Comparison of ENCODE assay signal across 28 mouse cellular contexts in genomic region chr1:160311861-160312260, GRCm38 (mm10).
A peak's percentile ranks its signal among the peaks of the same experiment; 100 is the strongest.
DNase-seq lines count a peak whose midpoint lies in the region; ATAC-seq and TF ChIP-seq lines count a peak whose summit lies in the region.
"Had no signal": no experiment of that assay in that cellular context is flagged by ENCODE, and none has a peak within 500 bp of the region (broad histone marks: within the 10 kb centered on the region; RNA-seq: fewer than 3 reads in every experiment).

No protein-coding gene starts in this region.

- DNase-seq in intestine, embryonic 14.5 days (ENCODE audit: low spot score) = no peak
- DNase-seq in lung, postnatal 0 days (ENCODE audit: low spot score) = peak; percentile 64
- no peak for DNase-seq in lung, postnatal 14 days
- peak; percentile 16 for DNase-seq in ZHBTc4 (ENCODE audit: low read depth, low spot score)
- peak; percentile 55 for DNase-seq in stomach, postnatal 0 days (ENCODE audit: low spot score)
- no peak for DNase-seq in natural killer cell, adult 2 months (ENCODE audit: low spot score in 2 of 2)
- DNase-seq: adrenal gland, adult 8-10 months; cerebellum, adult 2 months; cerebellum, postnatal 14 days; gastrocnemius, postnatal 10 days; heart, postnatal 10 days; layer of hippocampus, adult 9-11 months; liver; lung, embryonic 14.5 days; right cerebral cortex, postnatal 25 days; thymus, postnatal 14 days had no signal

- H3K4me1 ChIP-seq in intestine, embryonic 14.5 days (replicated peaks; ENCODE audit: control insufficient read depth, insufficient read depth, low read length) = peaks cover 11% of the 10 kb centered on the region; the same call in 1 of the 2 replicates
- H3K4me1 ChIP-seq in intestine, postnatal 0 days (replicated peaks; ENCODE audit: control insufficient read depth, insufficient read depth, low read length) = peaks cover 9% of the 10 kb centered on the region
- H3K4me1 ChIP-seq in lung, postnatal 0 days (ENCODE audit: insufficient read depth, low read depth, low read length) = peaks cover 13% of the 10 kb centered on the region; the same call in 1 of the 2 replicates
- H3K4me1 ChIP-seq in stomach, postnatal 0 days (replicated peaks; ENCODE audit: control insufficient read depth, insufficient read depth) = no peaks in the 10 kb centered on the region
- H3K4me1 ChIP-seq in hindbrain, embryonic 13.5 days (replicated peaks) = peaks cover 3% of the 10 kb centered on the region; the same call in 1 of the 2 replicates

- no peaks in the 10 kb centered on the region for H3K36me3 ChIP-seq in intestine, embryonic 14.5 days (ENCODE audit: control insufficient read depth, insufficient read depth, low read length)
- no peaks in the 10 kb centered on the region for H3K36me3 ChIP-seq in intestine, postnatal 0 days (ENCODE audit: control insufficient read depth, insufficient read depth)
- no peaks in the 10 kb centered on the region for H3K36me3 ChIP-seq in lung, postnatal 0 days (ENCODE audit: insufficient read depth, low read length)
- 0 out of 2 replicates have a peak, but pooled peaks cover 2% of the 10 kb centered on the region for H3K36me3 ChIP-seq in stomach, postnatal 0 days (ENCODE audit: control insufficient read depth, insufficient read depth, low read length)
- H3K36me3 ChIP-seq in hindbrain, embryonic 13.5 days = no peaks in the 10 kb centered on the region
- H3K36me3 ChIP-seq: embryonic facial prominence, embryonic 10.5 days; embryonic facial prominence, embryonic 15.5 days; forebrain, embryonic 12.5 days; heart, embryonic 13.5 days; hindbrain, embryonic 15.5 days; kidney, embryonic 15.5 days; liver, embryonic 15.5 days; midbrain, embryonic 13.5 days had no signal

- H3K4me2 ChIP-seq in intestine, embryonic 14.5 days (ENCODE audit: low read length) = no peak overlapping the region
- H3K4me2 ChIP-seq in intestine, postnatal 0 days (replicated peaks; ENCODE audit: low read depth) = no peak overlapping the region
- H3K4me2 ChIP-seq in lung, postnatal 0 days (replicated peaks; ENCODE audit: low read depth, low read length) = no peak overlapping the region; the same call in 1 of the 2 replicates
- H3K4me2 ChIP-seq in stomach, postnatal 0 days (replicated peaks; ENCODE audit: low read depth) = no peak overlapping the region
- H3K4me2 ChIP-seq in hindbrain, embryonic 13.5 days = no peak overlapping the region
- H3K4me2 ChIP-seq: embryonic facial prominence, embryonic 15.5 days; forebrain, embryonic 12.5 days; heart, embryonic 13.5 days; hindbrain, embryonic 15.5 days; kidney, embryonic 15.5 days; liver, embryonic 15.5 days; lung, embryonic 14.5 days; midbrain, embryonic 13.5 days had no signal

- TF ChIP-seq CTCF in intestine, postnatal 0 days (IDR thresholded peaks at IDR 0.05; ENCODE audit: low read depth) = no peak
- TF ChIP-seq CTCF in lung, postnatal 0 days (IDR thresholded peaks at IDR 0.05) = no peak
- no peak for TF ChIP-seq CTCF in stomach, postnatal 0 days (IDR thresholded peaks at IDR 0.05; ENCODE audit: low read depth)

- no peaks in the 10 kb centered on the region for H3K9me3 ChIP-seq in intestine, embryonic 14.5 days (ENCODE audit: control insufficient read depth, low read length)
- H3K9me3 ChIP-seq in intestine, postnatal 0 days (ENCODE audit: control insufficient read depth) = no peaks in the 10 kb centered on the region
- H3K9me3 ChIP-seq in lung, postnatal 0 days (ENCODE audit: low read length) = no peaks in the 10 kb centered on the region
- no peaks in the 10 kb centered on the region for H3K9me3 ChIP-seq in stomach, postnatal 0 days (ENCODE audit: control insufficient read depth, low read length)
- no peaks in the 10 kb centered on the region for H3K9me3 ChIP-seq in hindbrain, embryonic 13.5 days
- H3K9me3 ChIP-seq: embryonic facial prominence, embryonic 10.5 days; embryonic facial prominence, embryonic 15.5 days; forebrain, embryonic 12.5 days; heart, embryonic 13.5 days; hindbrain, embryonic 15.5 days; kidney, embryonic 15.5 days; midbrain, embryonic 13.5 days had no signal

- H3K27ac ChIP-seq in intestine, embryonic 14.5 days (ENCODE audit: low read depth) = peak overlapping the region; percentile 33; the same call in 1 of the 2 replicates
- H3K27ac ChIP-seq in intestine, postnatal 0 days (ENCODE audit: low read depth, low read length) = no peak overlapping the region
- H3K27ac ChIP-seq in lung, postnatal 0 days (ENCODE audit: low read length) = peak overlapping the region; percentile 58
- peak overlapping the region; percentile 63 for H3K27ac ChIP-seq in stomach, postnatal 0 days (replicated peaks)
- H3K27ac ChIP-seq in hindbrain, embryonic 13.5 days = no peak overlapping the region
- H3K27ac ChIP-seq: embryonic facial prominence, embryonic 10.5 days; embryonic facial prominence, embryonic 15.5 days; forebrain, embryonic 12.5 days; heart, embryonic 13.5 days; hindbrain, embryonic 15.5 days; kidney, embryonic 15.5 days; liver, embryonic 15.5 days; macrophage; midbrain, embryonic 13.5 days had no signal

- ATAC-seq in intestine, embryonic 14.5 days (replicated peaks; ENCODE audit: low FRiP score, low TSS enrichment, low read depth) = no peak
- ATAC-seq in intestine, postnatal 0 days = no peak
- ATAC-seq in lung, postnatal 0 days = 0 out of 2 replicates have a peak, but pooled peaks have one; percentile 48
- peak; percentile 82 for ATAC-seq in stomach, postnatal 0 days (ENCODE audit: low FRiP score, low TSS enrichment)
- no peak for ATAC-seq in hindbrain, embryonic 13.5 days (ENCODE audit: low FRiP score)
- ATAC-seq: inflammation-experienced regulatory T-cells, adult 6 months; midbrain, embryonic 13.5 days had no signal

- H3K9ac ChIP-seq in intestine, embryonic 14.5 days (ENCODE audit: low read length) = no peak overlapping the region
- H3K9ac ChIP-seq in intestine, postnatal 0 days (ENCODE audit: low read depth, low read length) = no peak overlapping the region
- no peak overlapping the region for H3K9ac ChIP-seq in lung, postnatal 0 days (replicated peaks; ENCODE audit: low read depth)
- H3K9ac ChIP-seq in stomach, postnatal 0 days (ENCODE audit: low read length) = no peak overlapping the region
- no peak overlapping the region for H3K9ac ChIP-seq in hindbrain, embryonic 13.5 days
- H3K9ac ChIP-seq: embryonic facial prominence, embryonic 15.5 days; forebrain, embryonic 12.5 days; heart, embryonic 13.5 days; hindbrain, embryonic 15.5 days; kidney, embryonic 15.5 days; liver, embryonic 15.5 days; lung, embryonic 14.5 days; midbrain, embryonic 13.5 days had no signal

- no peaks in the 10 kb centered on the region for H3K27me3 ChIP-seq in intestine, embryonic 14.5 days (replicated peaks; ENCODE audit: control insufficient read depth, insufficient read depth, low read length)
- no peaks in the 10 kb centered on the region for H3K27me3 ChIP-seq in intestine, postnatal 0 days (replicated peaks; ENCODE audit: control insufficient read depth, insufficient read depth, low read length)
- no peaks in the 10 kb centered on the region for H3K27me3 ChIP-seq in lung, postnatal 0 days (replicated peaks; ENCODE audit: insufficient read depth, low read length)
- no peaks in the 10 kb centered on the region for H3K27me3 ChIP-seq in stomach, postnatal 0 days (ENCODE audit: control insufficient read depth, insufficient read depth, low read length)
- H3K27me3 ChIP-seq in hindbrain, embryonic 13.5 days = no peaks in the 10 kb centered on the region
- H3K27me3 ChIP-seq: embryonic facial prominence, embryonic 15.5 days; heart, embryonic 13.5 days; hindbrain, embryonic 15.5 days; kidney, embryonic 15.5 days; liver, embryonic 15.5 days; midbrain, embryonic 13.5 days had no signal

- TF ChIP-seq EP300 in lung, postnatal 0 days (IDR thresholded peaks at IDR 0.05) = no peak
- TF ChIP-seq EP300 in stomach, postnatal 0 days (optimal IDR thresholded peaks at IDR 0.05) = no peak

- H3K4me3 ChIP-seq in intestine, embryonic 14.5 days (ENCODE audit: low read depth, low read length) = no peak overlapping the region
- no peak overlapping the region for H3K4me3 ChIP-seq in intestine, postnatal 0 days (ENCODE audit: low read depth, low read length)
- H3K4me3 ChIP-seq in lung, postnatal 0 days (ENCODE audit: low read depth, low read length) = no peak overlapping the region
- no peak overlapping the region for H3K4me3 ChIP-seq in stomach, postnatal 0 days (ENCODE audit: low read depth, low read length)
- no peak overlapping the region for H3K4me3 ChIP-seq in hindbrain, embryonic 13.5 days
- H3K4me3 ChIP-seq: embryonic facial prominence, embryonic 10.5 days; embryonic facial prominence, embryonic 15.5 days; forebrain, embryonic 12.5 days; heart, embryonic 13.5 days; hindbrain, embryonic 15.5 days; kidney, embryonic 15.5 days; liver, embryonic 15.5 days; midbrain, embryonic 13.5 days had no signal

- WGBS in intestine, embryonic 14.5 days = 33% methylated on average over 2 of the region's 2 CpGs
- WGBS in intestine, postnatal 0 days = 18% methylated on average over 2 of the region's 2 CpGs
- WGBS in lung, postnatal 0 days = 25% methylated on average over 2 of the region's 2 CpGs
- 20% methylated on average over 2 of the region's 2 CpGs for WGBS in stomach, postnatal 0 days
- 28% methylated on average over 2 of the region's 2 CpGs for WGBS in hindbrain, embryonic 13.5 days

Comparison
In these comparisons a context has a peak if more than half of its experiments do, and no peak if none do; other contexts are left out.
1. DNase-seq: peak in lung, postnatal 0 days (single experiment), ZHBTc4 (single experiment) and stomach, postnatal 0 days (single experiment); none in intestine, embryonic 14.5 days (single experiment), lung, postnatal 14 days (single experiment) and natural killer cell, adult 2 months (0 of 2).
2. H3K27ac ChIP-seq: peak in intestine, embryonic 14.5 days (single experiment), lung, postnatal 0 days (single experiment) and stomach, postnatal 0 days (single experiment); none in intestine, postnatal 0 days (single experiment) and hindbrain, embryonic 13.5 days (single experiment).
3. ATAC-seq: peak in lung, postnatal 0 days (single experiment) and stomach, postnatal 0 days (single experiment); none in intestine, embryonic 14.5 days (single experiment), intestine, postnatal 0 days (single experiment) and hindbrain, embryonic 13.5 days (single experiment).